Mouse (Mus musculus) lung, postnatal 0 days (tissue): ENCODE measurements around the gene Tsc2.

Experiments used
- CTCF ChIP-seq: IDR thresholded peaks from 2 replicates; pipeline ENCODE4 v1.5.1; 2016; ENCODE audit warnings: antibody characterized with exemption, mild to moderate bottlenecking
- EP300 ChIP-seq: IDR thresholded peaks from 2 replicates; pipeline ENCODE4 v1.6.1; 2016; ENCODE audit warnings: antibody characterized with exemption, mild to moderate bottlenecking, control low read depth

GRCm38 (mm10) chr17:24604557-24604956 lies 27.9 kb downstream of the Tsc2 start:
- TF ChIP-seq CTCF (no peak), EP300 (no peak)
